Mouse (Mus musculus) cerebellum, postnatal 25 days (tissue): ENCODE results near the gene Ankrd17.
"Not testable (repeated sequence)": the region's sequence is repeated elsewhere in the genome, so short reads cannot be mapped to it uniquely, and the experiment has no call there.

ENCODE experiments used
- DNase-seq, 2 experiments: peaks; one replicate each; pipeline ENCODE4 v3.0.0; 2021; ENCODE audit warnings: mixed read lengths in 2 of 2

Ankrd17 gene

GRCm38 (mm10) chr5:90338177-90339091, 27.9 kb downstream of the Ankrd17 start:
- DNase-seq: no peak

GRCm38 (mm10) chr5:90332478-90332877, 33.9 kb downstream of the Ankrd17 start:
- DNase-seq: peak in 1 of 2 experiments; percentile 17

GRCm38 (mm10) chr5:90331071-90331470, 35.3 kb downstream of the Ankrd17 start:
- DNase-seq: no peak

GRCm38 (mm10) chr5:90298396-90298795, 68.0 kb downstream of the Ankrd17 start:
- DNase-seq: no peak

GRCm38 (mm10) chr5:90289887-90290286, 76.5 kb downstream of the Ankrd17 start:
- no peak for DNase-seq

GRCm38 (mm10) chr5:90286559-90286958, 79.8 kb downstream of the Ankrd17 start:
- DNase-seq: peak; percentile 22 to 59

- no peak for DNase-seq
These were observed 86.3 kb downstream of the Ankrd17 start for GRCm38 (mm10) chr5:90280061-90280460.

- DNase-seq: no peak
These were observed 87.0 kb downstream of the Ankrd17 start for GRCm38 (mm10) chr5:90279418-90279817.

GRCm38 (mm10) chr5:90277443-90277842, 88.9 kb downstream of the Ankrd17 start:
- DNase-seq: no peak

GRCm38 (mm10) chr5:90274806-90275205, 91.6 kb downstream of the Ankrd17 start:
- DNase-seq: no peak

GRCm38 (mm10) chr5:90262230-90262629, 104.1 kb downstream of the Ankrd17 start:
- not testable (repeated sequence) for DNase-seq

GRCm38 (mm10) chr5:90257023-90257422, 109.4 kb downstream of the Ankrd17 start:
- DNase-seq: no peak

- DNase-seq: no peak
These were observed 118.9 kb downstream of the Ankrd17 start for GRCm38 (mm10) chr5:90247503-90247902.

GRCm38 (mm10) chr5:90246987-90247386, 119.4 kb downstream of the Ankrd17 start:
- DNase-seq: no peak

GRCm38 (mm10) chr5:90246567-90246966, 119.8 kb downstream of the Ankrd17 start:
- DNase-seq: no peak

- DNase-seq: no peak
These were observed 121.0 kb downstream of the Ankrd17 start for GRCm38 (mm10) chr5:90245416-90245815.

GRCm38 (mm10) chr5:90235217-90235616, 131.2 kb downstream of the Ankrd17 start:
- no peak for DNase-seq

- no peak for DNase-seq
These were observed 133.1 kb downstream of the Ankrd17 start for GRCm38 (mm10) chr5:90233305-90233704.

- no peak for DNase-seq
These were observed 136.6 kb downstream of the Ankrd17 start for GRCm38 (mm10) chr5:90229760-90230159.

GRCm38 (mm10) chr5:90226696-90227095, 139.7 kb downstream of the Ankrd17 start:
- DNase-seq: no peak

- DNase-seq: no peak
These were observed 141.6 kb downstream of the Ankrd17 start for GRCm38 (mm10) chr5:90224730-90225129.

- DNase-seq: peak; percentile 99
These were observed 142.6 kb downstream of the Ankrd17 start, which contains the start of gene Cox18 for GRCm38 (mm10) chr5:90223534-90224381. TSS of gene Cox18 (minus strand) at chr5:90224001.

- DNase-seq: peak in 1 of 2 experiments; percentile 17
These were observed 143.4 kb downstream of the Ankrd17 start for GRCm38 (mm10) chr5:90222937-90223336.
